Mouse (Mus musculus) heart, postnatal 10 days (tissue): Measurements from ENCODE around the gene Pcsk5. TPM values are rescaled to one million over a fixed set of nuclear protein-coding genes. Genes with fewer than 3 reads are reported as not detected.

Source experiments
- DNase-seq, 2 experiments: peaks; one replicate each; pipeline ENCODE4 v3.0.0; 2021
- intact Hi-C: fragments of 180-260 bp; cut with DNase I; formaldehyde crosslinking; loops from one replicate; pipeline ENCODE4 v1.15.1; 2025
- total RNA-seq, 2 experiments: library from RNA; stranded (reverse); gene quantifications; 2 replicates each; pipeline ENCODE4 v1.2.3; 2021

Pcsk5 gene
- total RNA-seq, 2 experiments from 2014 or later = 6.7 TPM

- intact Hi-C loops = no loop called here
- DNase-seq = no peak
These were observed 22.4 kb downstream of the Pcsk5 start for GRCm38 (mm10) chr19:17815062-17815461.

GRCm38 (mm10) chr19:17813449-17813990 is 23.9 kb downstream of the Pcsk5 start:
- no peak for DNase-seq
- intact Hi-C loops = no loop called here

- intact Hi-C loops = no loop called here
- no peak for DNase-seq
These were observed 24.8 kb downstream of the Pcsk5 start for GRCm38 (mm10) chr19:17812661-17813060.

- intact Hi-C loops = no loop called here
- no peak for DNase-seq
These were observed 30.8 kb downstream of the Pcsk5 start for GRCm38 (mm10) chr19:17806626-17807025.

- intact Hi-C loops = no loop called here
- DNase-seq = no peak
These were observed 36.6 kb downstream of the Pcsk5 start for GRCm38 (mm10) chr19:17800798-17801197.

- intact Hi-C loops = no loop called here
- no peak for DNase-seq
These were observed 37.8 kb downstream of the Pcsk5 start for GRCm38 (mm10) chr19:17799419-17800185.

- DNase-seq = no peak
- intact Hi-C loops = no loop called here
These were observed 44.0 kb downstream of the Pcsk5 start for GRCm38 (mm10) chr19:17793457-17793856.

- no peak for DNase-seq
- intact Hi-C loops = no loop called here
These were observed 45.9 kb downstream of the Pcsk5 start for GRCm38 (mm10) chr19:17791485-17792052.

GRCm38 (mm10) chr19:17788617-17789317 is 48.7 kb downstream of the Pcsk5 start:
- intact Hi-C loops = no loop called here
- peak; percentile 15 to 26 for DNase-seq

- intact Hi-C loops = no loop called here
- no peak for DNase-seq
These were observed 50.7 kb downstream of the Pcsk5 start for GRCm38 (mm10) chr19:17786744-17787143.

- no peak for DNase-seq
- intact Hi-C loops = no loop called here
These were observed 52.8 kb downstream of the Pcsk5 start for GRCm38 (mm10) chr19:17784401-17785192.

GRCm38 (mm10) chr19:17783231-17783630 is 54.2 kb downstream of the Pcsk5 start:
- DNase-seq = no peak

GRCm38 (mm10) chr19:17781323-17781722 is 56.1 kb downstream of the Pcsk5 start:
- no peak for DNase-seq
- intact Hi-C loops = no loop called here

More at GRCm38 (mm10) chr19:17783231-17783630, 54.2 kb downstream of the Pcsk5 start:
- intact Hi-C loops = no loop called here

- DNase-seq = no peak
These were observed 61.5 kb downstream of the Pcsk5 start for GRCm38 (mm10) chr19:17775943-17776342.

GRCm38 (mm10) chr19:17775097-17775496 is 62.3 kb downstream of the Pcsk5 start:
- intact Hi-C loops = no loop called here

More at GRCm38 (mm10) chr19:17775943-17776342, 61.5 kb downstream of the Pcsk5 start:
- intact Hi-C loops = no loop called here

GRCm38 (mm10) chr19:17774061-17774460 is 63.4 kb downstream of the Pcsk5 start:
- intact Hi-C loops = no loop called here
- DNase-seq = no peak

More at GRCm38 (mm10) chr19:17775097-17775496, 62.3 kb downstream of the Pcsk5 start:
- DNase-seq = no peak

- intact Hi-C loops = no loop called here
- no peak for DNase-seq
These were observed 67.6 kb downstream of the Pcsk5 start for GRCm38 (mm10) chr19:17769610-17770399.

- DNase-seq = no peak
- intact Hi-C loops = no loop called here
These were observed 72.4 kb downstream of the Pcsk5 start for GRCm38 (mm10) chr19:17765001-17765400.

GRCm38 (mm10) chr19:17762740-17763139 is 74.7 kb downstream of the Pcsk5 start:
- intact Hi-C loops = no loop called here
- no peak for DNase-seq

GRCm38 (mm10) chr19:17761678-17762077 is 75.8 kb downstream of the Pcsk5 start:
- intact Hi-C loops = no loop called here
- DNase-seq = no peak
